Mouse (Mus musculus): Measurements from ENCODE around the gene Mindy4. TPM values are rescaled to one million over a fixed set of nuclear protein-coding genes. Genes with fewer than 3 reads are reported as not detected.

Mindy4 gene
- total RNA-seq, 2 experiments from 2014 or later = 1.7 to 2.5 TPM

- DNase-seq (ENCODE audit: low spot score) = no peak
Observed at GRCm38 (mm10) chr6:55203931-55204330, 748 bp downstream of the Mindy4 start.

- no peak for DNase-seq (ENCODE audit: low spot score)
Observed at GRCm38 (mm10) chr6:55207786-55208185, 4.6 kb downstream of the Mindy4 start.

GRCm38 (mm10) chr6:55210423-55211365 lies 7.5 kb downstream of the Mindy4 start:
- DNase-seq (ENCODE audit: low spot score) = peak; percentile 42

- peak; percentile 38 for DNase-seq (ENCODE audit: low spot score)
Observed at GRCm38 (mm10) chr6:55214541-55214940, 11.4 kb downstream of the Mindy4 start.

GRCm38 (mm10) chr6:55218232-55218631 lies 15.0 kb downstream of the Mindy4 start:
- no peak for DNase-seq (ENCODE audit: low spot score)

- DNase-seq (ENCODE audit: low spot score) = no peak
Observed at GRCm38 (mm10) chr6:55223986-55224385, 20.8 kb downstream of the Mindy4 start.

- no peak for DNase-seq (ENCODE audit: low spot score)
Observed at GRCm38 (mm10) chr6:55230048-55230447, 26.9 kb downstream of the Mindy4 start.

- DNase-seq (ENCODE audit: low spot score) = no peak
Observed at GRCm38 (mm10) chr6:55232101-55232500, 28.9 kb downstream of the Mindy4 start.

GRCm38 (mm10) chr6:55232524-55233264 lies 29.5 kb downstream of the Mindy4 start:
- DNase-seq (ENCODE audit: low spot score) = peak; percentile 59

GRCm38 (mm10) chr6:55233326-55233725 lies 30.1 kb downstream of the Mindy4 start:
- DNase-seq (ENCODE audit: low spot score) = no peak

- DNase-seq (ENCODE audit: low spot score) = no peak
Observed at GRCm38 (mm10) chr6:55234636-55235035, 31.5 kb downstream of the Mindy4 start.

GRCm38 (mm10) chr6:55235733-55236132 lies 32.5 kb downstream of the Mindy4 start:
- DNase-seq (ENCODE audit: low spot score) = no peak

GRCm38 (mm10) chr6:55239931-55240330 lies 36.7 kb downstream of the Mindy4 start:
- DNase-seq (ENCODE audit: low spot score) = peak; percentile 44

- DNase-seq (ENCODE audit: low spot score) = no peak
Observed at GRCm38 (mm10) chr6:55240591-55241260, 37.5 kb downstream of the Mindy4 start.

GRCm38 (mm10) chr6:55241479-55241878 lies 38.3 kb downstream of the Mindy4 start:
- DNase-seq (ENCODE audit: low spot score) = peak; percentile 31

- peak; percentile 42 for DNase-seq (ENCODE audit: low spot score)
Observed at GRCm38 (mm10) chr6:55245680-55246079, 42.5 kb downstream of the Mindy4 start.

GRCm38 (mm10) chr6:55246441-55246840 lies 43.3 kb downstream of the Mindy4 start:
- no peak for DNase-seq (ENCODE audit: low spot score)

- DNase-seq (ENCODE audit: low spot score) = no peak
Observed at GRCm38 (mm10) chr6:55246911-55247438, 43.8 kb downstream of the Mindy4 start.

GRCm38 (mm10) chr6:55249263-55249662 lies 46.1 kb downstream of the Mindy4 start:
- DNase-seq (ENCODE audit: low spot score) = no peak

GRCm38 (mm10) chr6:55250809-55251208 lies 47.6 kb downstream of the Mindy4 start:
- DNase-seq (ENCODE audit: low spot score) = peak; percentile 49

GRCm38 (mm10) chr6:55251596-55251995 lies 48.4 kb downstream of the Mindy4 start:
- DNase-seq (ENCODE audit: low spot score) = no peak

All from gastrocnemius, adult 18-20 months (tissue).